Mouse (Mus musculus) testis, adult 2 months (tissue): ENCODE data around the gene Neu4.
"Not testable (repeated sequence)": the region's sequence is repeated elsewhere in the genome, so short reads cannot be mapped to it uniquely, and the experiment has no call there.

ENCODE experiments used
- CTCF ChIP-seq: fragments of 200-500 bp; IDR thresholded peaks from 2 replicates; pipeline ENCODE4 v1.5.1; 2012; ENCODE audit warnings: low read depth, mild to moderate bottlenecking, inconsistent platforms, low read length, moderate library complexity; ENCODE audit not compliant: control insufficient read depth, insufficient read depth, insufficient replicate concordance
- POLR2A ChIP-seq: fragments of 200-500 bp; IDR thresholded peaks from 2 replicates; pipeline ENCODE4 v1.6.1; 2012; ENCODE audit warnings: low read depth, mild to moderate bottlenecking, inconsistent platforms, low read length, moderate library complexity; ENCODE audit not compliant: control insufficient read depth

- TF ChIP-seq CTCF, POLR2A: not testable (repeated sequence)
Measured at GRCm38 (mm10) chr1:93978287-93978686, 42.0 kb upstream of the Neu4 start.
